Comparison of ENCODE assay signal across 8 mouse cellular contexts in the genomic region with DNA sequence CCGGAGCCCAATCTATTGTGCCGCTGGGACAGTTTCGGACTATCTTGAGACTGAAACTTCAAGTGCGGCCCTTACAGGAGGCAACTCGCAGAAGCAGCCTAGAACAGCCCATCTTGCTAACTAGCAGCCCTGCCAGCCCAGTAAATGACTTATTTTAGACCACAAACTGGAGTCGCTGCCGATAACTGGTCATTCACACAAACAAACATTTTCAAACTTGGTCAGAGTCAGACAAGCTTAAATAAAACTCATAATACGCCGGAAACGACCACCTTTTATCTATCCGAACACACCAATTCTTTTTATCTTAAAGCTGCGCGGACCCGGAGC. TPM values are rescaled to one million over a fixed set of nuclear protein-coding genes. Genes with fewer than 3 reads are reported as not detected.
DNase-seq lines count a peak whose midpoint lies in the region; ATAC-seq and TF ChIP-seq lines count a peak whose summit lies in the region.

No protein-coding gene starts in this region.

- DNase-seq in heart, postnatal 0 days (ENCODE audit: low spot score) = no peak
- no peak for DNase-seq in heart, adult 9 months (ENCODE audit: low spot score in 2 of 2)
- DNase-seq in hindlimb bud, embryonic 11.5 days (ENCODE audit: extremely low spot score, low read depth, low spot score) = peak; percentile 26
- DNase-seq in natural killer cell, adult 2 months (ENCODE audit: low spot score in 2 of 2) = no peak
- no peak for DNase-seq in cerebellum, postnatal 10 days
- DNase-seq in thymus, postnatal 25 days = no peak

- WGBS in heart, postnatal 0 days = 1% methylated on average over 14 of the region's 14 CpGs
- WGBS in midbrain, embryonic 13.5 days = under 1% methylated on average over 14 of the region's 14 CpGs

- H3K4me3 ChIP-seq in heart, postnatal 0 days (ENCODE audit: low read depth, low read length) = peak overlapping the region; percentile 69
- peak overlapping the region; percentile 69 for H3K4me3 ChIP-seq in midbrain, embryonic 13.5 days (replicated peaks)

- no peak for TF ChIP-seq EP300 in heart, postnatal 0 days (IDR thresholded peaks at IDR 0.05; ENCODE audit: low read depth)

- H3K9ac ChIP-seq in heart, postnatal 0 days (replicated peaks; ENCODE audit: low read depth, low read length) = peak overlapping the region; percentile 82
- peak overlapping the region; percentile 87 for H3K9ac ChIP-seq in midbrain, embryonic 13.5 days (replicated peaks)

- H3K36me3 ChIP-seq in heart, postnatal 0 days (replicated peaks; ENCODE audit: control insufficient read depth, insufficient read depth, low read length) = no peaks in the 10 kb centered on the region
- H3K36me3 ChIP-seq in midbrain, embryonic 13.5 days = no peaks in the 10 kb centered on the region

- no peaks in the 10 kb centered on the region for H3K9me3 ChIP-seq in heart, postnatal 0 days (replicated peaks; ENCODE audit: control insufficient read depth, low read length)
- no peaks in the 10 kb centered on the region for H3K9me3 ChIP-seq in midbrain, embryonic 13.5 days

- TF ChIP-seq CTCF in heart, postnatal 0 days (IDR thresholded peaks at IDR 0.05; ENCODE audit: low read depth) = no peak

- peak overlapping the region; percentile 95 for H3K27ac ChIP-seq in heart, postnatal 0 days (ENCODE audit: low read depth)
- H3K27ac ChIP-seq in midbrain, embryonic 13.5 days = peak overlapping the region; percentile 87

- H3K27me3 ChIP-seq in heart, postnatal 0 days (ENCODE audit: control insufficient read depth, insufficient read depth, low read length) = 0 out of 2 replicates have a peak, but pooled peaks cover 6% of the 10 kb centered on the region
- peaks cover 27% of the 10 kb centered on the region for H3K27me3 ChIP-seq in midbrain, embryonic 13.5 days

- ATAC-seq in heart, postnatal 0 days (ENCODE audit: insufficient read depth, low read depth) = no peak; the same call in 1 of the 2 replicates
- peak; percentile 16; the same call in 1 of the 2 replicates for ATAC-seq in common myeloid progenitor, adult 5-6 weeks (replicated peaks; ENCODE audit: low read depth, poor library complexity, severe bottlenecking)
- no peak for ATAC-seq in midbrain, embryonic 13.5 days

- peak overlapping the region; percentile 83 for H3K4me2 ChIP-seq in heart, postnatal 0 days (ENCODE audit: low read depth, low read length)
- H3K4me2 ChIP-seq in midbrain, embryonic 13.5 days (replicated peaks) = peak overlapping the region; percentile 99

- H3K4me1 ChIP-seq in heart, postnatal 0 days (ENCODE audit: control insufficient read depth, insufficient read depth) = no peaks in the 10 kb centered on the region
- H3K4me1 ChIP-seq in midbrain, embryonic 13.5 days (replicated peaks) = peaks cover 62% of the 10 kb centered on the region

RNA-seq across cellular contexts. Expression of a gene that starts 7.2 kb away (rescaled TPM):
- total RNA-seq in heart, postnatal 0 days (2014; rRNA removed; ENCODE audit: low replicate concordance) = 30.8 and 68.5 TPM in 2 replicates
- polyA plus RNA-seq in heart, postnatal 0 days (2015; fragmentation: Nextera tagmentation; extraction: Ambion mirVana) = 23.4 and 25.4 TPM in 2 replicates
- 5.4 and 6.3 TPM in 2 replicates for total RNA-seq in common myeloid progenitor, adult 5-6 weeks (2017)
- 50.0 and 57.2 TPM in 2 replicates for polyA plus RNA-seq in midbrain, embryonic 13.5 days (2015; fragmentation: Nextera tagmentation; extraction: Ambion mirVana)

RNA-seq across cellular contexts. Expression of a gene that starts 7.8 kb away (rescaled TPM):
- total RNA-seq in heart, postnatal 0 days (2014; rRNA removed; ENCODE audit: low replicate concordance) = 66.5 and 87.7 TPM in 2 replicates
- polyA plus RNA-seq in heart, postnatal 0 days (2015; fragmentation: Nextera tagmentation; extraction: Ambion mirVana) = 150 and 152 TPM in 2 replicates
- total RNA-seq in common myeloid progenitor, adult 5-6 weeks (2017) = 333 and 362 TPM in 2 replicates
- polyA plus RNA-seq in midbrain, embryonic 13.5 days (2015; fragmentation: Nextera tagmentation; extraction: Ambion mirVana) = 335 and 371 TPM in 2 replicates

RNA-seq across cellular contexts. Expression of a gene that starts 53.1 kb away (rescaled TPM):
- total RNA-seq in heart, postnatal 0 days (2014; rRNA removed; ENCODE audit: low replicate concordance) = 0.12 and 0.19 TPM in 2 replicates
- 0.16 and 0.25 TPM in 2 replicates for polyA plus RNA-seq in heart, postnatal 0 days (2015; fragmentation: Nextera tagmentation; extraction: Ambion mirVana)
- 3.6 and 7.0 TPM in 2 replicates for total RNA-seq in common myeloid progenitor, adult 5-6 weeks (2017)
- 0.87 and 0.89 TPM in 2 replicates for polyA plus RNA-seq in midbrain, embryonic 13.5 days (2015; fragmentation: Nextera tagmentation; extraction: Ambion mirVana)
